Mouse (Mus musculus): ENCODE measurements around the gene Wfdc13.

Wfdc13 gene

GRCm38 (mm10) chr2:164684807-164685206 lies at the start of gene Wfdc13:
Wfdc13 (plus strand) TSS chr2:164685107.
- DNase-seq (ENCODE audit: low spot score): no peak

- no peak for DNase-seq (ENCODE audit: low spot score)
Observed at GRCm38 (mm10) chr2:164635266-164635665, 49.6 kb upstream of the Wfdc13 start.

GRCm38 (mm10) chr2:164638696-164639095 lies 46.2 kb upstream of the Wfdc13 start, which contains the start of gene Wfdc16:
Wfdc16 (minus strand) TSS chr2:164638796.
- DNase-seq (ENCODE audit: low spot score): no peak

GRCm38 (mm10) chr2:164641129-164641528 lies 43.8 kb upstream of the Wfdc13 start:
- no peak for DNase-seq (ENCODE audit: low spot score)

- no peak for DNase-seq (ENCODE audit: low spot score)
Observed at GRCm38 (mm10) chr2:164641881-164642673, 42.8 kb upstream of the Wfdc13 start.

GRCm38 (mm10) chr2:164655858-164656257 lies 29.0 kb upstream of the Wfdc13 start, which contains the start of gene Wfdc10:
Wfdc10 (plus strand) TSS chr2:164656046.
- peak; percentile 19 for DNase-seq (ENCODE audit: low spot score)

- no peak for DNase-seq (ENCODE audit: low spot score)
Observed at GRCm38 (mm10) chr2:164656483-164656882, 28.4 kb upstream of the Wfdc13 start, which contains the start of gene Wfdc9. Wfdc9 (minus strand) TSS chr2:164656583.

GRCm38 (mm10) chr2:164664851-164665250 lies 20.1 kb upstream of the Wfdc13 start:
- no peak for DNase-seq (ENCODE audit: low spot score)

- no peak for DNase-seq (ENCODE audit: low spot score)
Observed at GRCm38 (mm10) chr2:164670261-164670660, 14.6 kb upstream of the Wfdc13 start.

- DNase-seq (ENCODE audit: low spot score): no peak
Observed at GRCm38 (mm10) chr2:164670938-164671337, 14.0 kb upstream of the Wfdc13 start.

- no peak for DNase-seq (ENCODE audit: low spot score)
Observed at GRCm38 (mm10) chr2:164673987-164674386, 10.9 kb upstream of the Wfdc13 start, which contains the start of gene Wfdc11. Wfdc11 (minus strand) TSS chr2:164674087.

GRCm38 (mm10) chr2:164676103-164676502 lies 8.8 kb upstream of the Wfdc13 start:
- DNase-seq (ENCODE audit: low spot score): no peak

- DNase-seq (ENCODE audit: low spot score): peak; percentile 32
Observed at GRCm38 (mm10) chr2:164676916-164677685, 7.8 kb upstream of the Wfdc13 start.

GRCm38 (mm10) chr2:164678848-164679625 lies 5.9 kb upstream of the Wfdc13 start:
- peak; percentile 20 for DNase-seq (ENCODE audit: low spot score)

GRCm38 (mm10) chr2:164679906-164680305 lies 5.0 kb upstream of the Wfdc13 start:
- DNase-seq (ENCODE audit: low spot score): no peak

GRCm38 (mm10) chr2:164698201-164698600 lies 13.3 kb downstream of the Wfdc13 start, which contains the start of gene Spint4:
Spint4 (plus strand) TSS chr2:164698501.
- no peak for DNase-seq (ENCODE audit: low spot score)

GRCm38 (mm10) chr2:164700959-164701358 lies 16.1 kb downstream of the Wfdc13 start:
- DNase-seq (ENCODE audit: low spot score): no peak

GRCm38 (mm10) chr2:164701761-164702160 lies 16.9 kb downstream of the Wfdc13 start:
- DNase-seq (ENCODE audit: low spot score): no peak

- no peak for DNase-seq (ENCODE audit: low spot score)
Observed at GRCm38 (mm10) chr2:164704235-164704634, 19.3 kb downstream of the Wfdc13 start.

GRCm38 (mm10) chr2:164705328-164705727 lies 20.4 kb downstream of the Wfdc13 start:
- DNase-seq (ENCODE audit: low spot score): no peak

- no peak for DNase-seq (ENCODE audit: low spot score)
Observed at GRCm38 (mm10) chr2:164705991-164706390, 21.1 kb downstream of the Wfdc13 start.

GRCm38 (mm10) chr2:164715005-164715404 lies 30.1 kb downstream of the Wfdc13 start, which contains the start of gene Spint5:
Spint5 (plus strand) TSS chr2:164715305.
- DNase-seq (ENCODE audit: low spot score): no peak

Measured in ovary, adult 18-20 months (tissue).